In genomic region chr10:127352187-127352586, GRCm38 (mm10) we compare ENCODE assay signal across 35 mouse cellular contexts. TPM values are rescaled to one million over a fixed set of nuclear protein-coding genes. Genes with fewer than 3 reads are reported as not detected.
A peak's percentile ranks its signal among the peaks of the same experiment; 100 is the strongest.
DNase-seq lines count a peak whose midpoint lies in the region; ATAC-seq and TF ChIP-seq lines count a peak whose summit lies in the region.
"Had no signal": no experiment of that assay in that cellular context is flagged by ENCODE, and none has a peak within 500 bp of the region (broad histone marks: within the 10 kb centered on the region; RNA-seq: fewer than 3 reads in every experiment).

No protein-coding gene starts in this region.

- no peaks in the 10 kb centered on the region for H3K27me3 ChIP-seq in kidney, embryonic 14.5 days (ENCODE audit: control insufficient read depth, insufficient read depth, low read length)
- no peaks in the 10 kb centered on the region for H3K27me3 ChIP-seq in ES-Bruce4 (ENCODE audit: control insufficient read depth, insufficient read depth, low read length, poor library complexity, severe bottlenecking)
- H3K27me3 ChIP-seq in liver, embryonic 16.5 days (ENCODE audit: control insufficient read depth, insufficient read depth, low read depth, low read length), result no peaks in the 10 kb centered on the region
- H3K27me3 ChIP-seq: limb, embryonic 13.5 days; lung, embryonic 15.5 days; midbrain, embryonic 15.5 days had no signal

- no peak overlapping the region for H3K4me3 ChIP-seq in kidney, embryonic 14.5 days (ENCODE audit: low read length)
- no peak overlapping the region for H3K4me3 ChIP-seq in left cerebral cortex, adult 2 months
- no peak overlapping the region; the same call in 1 of the 2 replicates for H3K4me3 ChIP-seq in ES-Bruce4 (ENCODE audit: low read depth, low read length)
- no peak overlapping the region for H3K4me3 ChIP-seq in liver, embryonic 16.5 days (ENCODE audit: low read depth, low read length)
- H3K4me3 ChIP-seq: embryonic facial prominence, embryonic 12.5 days; heart, adult 2 months; hindbrain, embryonic 12.5 days; layer of hippocampus, adult 2 months; limb, embryonic 13.5 days; lung, embryonic 15.5 days; midbrain, embryonic 15.5 days had no signal

- no peak for TF ChIP-seq CTCF in left cerebral cortex, adult 2 months (IDR thresholded peaks at IDR 0.05)
- TF ChIP-seq CTCF in ES-Bruce4 (IDR thresholded peaks at IDR 0.05; ENCODE audit: low read depth, low read length), result no peak

- 78% methylated on average over 9 of the region's 9 CpGs for WGBS in kidney, embryonic 14.5 days
- 57% methylated on average over 9 of the region's 9 CpGs for WGBS in liver, embryonic 16.5 days (ENCODE audit: insufficient replicate concordance)

- intact Hi-C loops in left cerebral cortex, adult 2 months (cut with DNase I), result loop anchor here (5.0 kb wide), 1 partner anchor 130 kb away; no protein-coding TSS in a partner anchor

- no peak for ATAC-seq in kidney, embryonic 14.5 days (ENCODE audit: low FRiP score, low TSS enrichment)
- peak; percentile 57 for ATAC-seq in liver, embryonic 16.5 days (ENCODE audit: low read depth)
- ATAC-seq: activated CD4-positive, CD25-positive, alpha-beta regulatory T cell, adult 4 months; CD4-positive, CD25-positive, alpha-beta regulatory T cell, adult 4 months; forebrain, postnatal 0 days; intestine, postnatal 0 days; midbrain, embryonic 15.5 days had no signal

- 0 out of 2 replicates have a peak, but pooled peaks cover 3% of the 10 kb centered on the region for H3K4me1 ChIP-seq in kidney, embryonic 14.5 days (ENCODE audit: control insufficient read depth, insufficient read depth, low read length)
- no peaks in the 10 kb centered on the region for H3K4me1 ChIP-seq in ES-Bruce4 (ENCODE audit: control insufficient read depth, insufficient read depth, low read length)
- H3K4me1 ChIP-seq in liver, embryonic 16.5 days (ENCODE audit: control insufficient read depth, low read depth, low read length), result peaks cover 6% of the 10 kb centered on the region
- H3K4me1 ChIP-seq: embryonic facial prominence, embryonic 12.5 days had no signal

- no peak overlapping the region for H3K4me2 ChIP-seq in kidney, embryonic 14.5 days (replicated peaks; ENCODE audit: low read depth, low read length)
- no peak overlapping the region for H3K4me2 ChIP-seq in liver, embryonic 16.5 days (ENCODE audit: low read depth, low read length)
- H3K4me2 ChIP-seq: embryonic facial prominence, embryonic 12.5 days; hindbrain, embryonic 12.5 days; limb, embryonic 13.5 days; lung, embryonic 15.5 days; midbrain, embryonic 15.5 days had no signal

- peak; percentile 36 for DNase-seq in kidney, adult 11 months
- DNase-seq in left cerebral cortex, adult 2 months (ENCODE audit: extremely low spot score in 1 of 2, low spot score in 2 of 2), result no peak
- no peak for DNase-seq in left cerebral cortex, adult 8-10 months (ENCODE audit: low spot score in 2 of 2)
- no peak for DNase-seq in cerebellum, adult 11-12 months
- DNase-seq in ovary, postnatal 14 days (ENCODE audit: low spot score), result no peak
- DNase-seq: adrenal gland, postnatal 10 days; cerebellum, adult 2 months; cerebellum, postnatal 25 days; forebrain, postnatal 0 days; gastrocnemius, postnatal 25 days; heart, adult 2 months; lung, postnatal 36 days; right cerebral cortex, adult 18-20 months had no signal

- TF ChIP-seq POLR2A in ES-Bruce4 (IDR thresholded peaks at IDR 0.05; ENCODE audit: insufficient read depth, low read length), result no peak

- no peak overlapping the region for H3K27ac ChIP-seq in kidney, embryonic 14.5 days (ENCODE audit: low read depth, low read length)
- peak overlapping the region; percentile 86 for H3K27ac ChIP-seq in left cerebral cortex, adult 2 months
- H3K27ac ChIP-seq in ES-Bruce4 (ENCODE audit: insufficient read depth, low read length), result no peak overlapping the region
- peak overlapping the region; percentile 64 for H3K27ac ChIP-seq in liver, embryonic 16.5 days (ENCODE audit: low read length)
- H3K27ac ChIP-seq: embryonic facial prominence, embryonic 12.5 days; heart, adult 2 months; hindbrain, embryonic 12.5 days; layer of hippocampus, adult 2 months; limb, embryonic 13.5 days; lung, embryonic 15.5 days; midbrain, embryonic 15.5 days had no signal

- TF ChIP-seq EP300 in ES-Bruce4 (IDR thresholded peaks at IDR 0.05; ENCODE audit: insufficient read depth, low read depth, low read length), result no peak

- no peaks in the 10 kb centered on the region for H3K9me3 ChIP-seq in kidney, embryonic 14.5 days (ENCODE audit: control insufficient read depth, low read length)
- H3K9me3 ChIP-seq in ES-Bruce4 (replicated peaks; ENCODE audit: control insufficient read depth, insufficient read depth, low read length, poor library complexity, severe bottlenecking), result no peaks in the 10 kb centered on the region
- no peaks in the 10 kb centered on the region for H3K9me3 ChIP-seq in liver, embryonic 16.5 days (replicated peaks; ENCODE audit: control insufficient read depth, low read length)
- H3K9me3 ChIP-seq: embryonic facial prominence, embryonic 12.5 days; hindbrain, embryonic 12.5 days; limb, embryonic 13.5 days; lung, embryonic 15.5 days; megakaryocyte, embryonic 14.5 days; midbrain, embryonic 15.5 days had no signal

- H3K9ac ChIP-seq in kidney, embryonic 14.5 days (ENCODE audit: low read depth, low read length), result no peak overlapping the region
- peak overlapping the region; percentile 16; the same call in 1 of the 2 replicates for H3K9ac ChIP-seq in ES-Bruce4 (ENCODE audit: low read depth, poor library complexity, severe bottlenecking)
- H3K9ac ChIP-seq in liver, embryonic 16.5 days (ENCODE audit: low read depth, low read length), result no peak overlapping the region
- H3K9ac ChIP-seq: embryonic facial prominence, embryonic 12.5 days; forebrain, postnatal 0 days; hindbrain, embryonic 12.5 days; lung, embryonic 15.5 days; midbrain, embryonic 15.5 days had no signal

- no peaks in the 10 kb centered on the region for H3K36me3 ChIP-seq in kidney, embryonic 14.5 days (ENCODE audit: control insufficient read depth, insufficient read depth, low read length)
- no peaks in the 10 kb centered on the region for H3K36me3 ChIP-seq in ES-Bruce4 (ENCODE audit: control insufficient read depth, insufficient read depth, low read length, poor library complexity, severe bottlenecking)
- H3K36me3 ChIP-seq in liver, embryonic 16.5 days (ENCODE audit: control insufficient read depth, insufficient read depth), result no peaks in the 10 kb centered on the region
- H3K36me3 ChIP-seq: embryonic facial prominence, embryonic 12.5 days; hindbrain, embryonic 12.5 days; limb, embryonic 13.5 days; lung, embryonic 15.5 days; midbrain, embryonic 15.5 days had no signal

RNA-seq across cellular contexts. Expression of gene Inhbe, which starts 2.0 kb away (rescaled TPM):
- 0.07 and 0.08 TPM in 2 replicates for polyA plus RNA-seq in kidney, embryonic 14.5 days (2014; fragmentation: Nextera tagmentation; extraction: Ambion mirVana)
- total RNA-seq in left cerebral cortex, adult 2 months (2021), result under 1 TPM in 1 of 2 experiments, not detected in 1; 0.29 TPM
- total RNA-seq in left cerebral cortex, adult 8-10 months (2022), result under 1 TPM; 0.09 to 0.18 (median 0.16) TPM
- polyA plus RNA-seq in ES-Bruce4 (2011; ENCODE audit: insufficient read depth, insufficient read length, low read depth, missing spikeins), result not detected in 2 replicates
- 0.78 and 0.99 TPM in 2 replicates for polyA plus RNA-seq in liver, embryonic 16.5 days (2015; fragmentation: Nextera tagmentation; extraction: Ambion mirVana)
- total RNA-seq: forebrain, postnatal 0 days; gastrocnemius, postnatal 25 days; heart, adult 2 months; heart, postnatal 25 days; layer of hippocampus, adult 2 months; layer of hippocampus, postnatal 25 days; MEL had no signal
- polyA plus RNA-seq: CD4-positive, CD25-positive, alpha-beta regulatory T cell, adult 4 months; cerebellum, adult 2 months; forebrain, postnatal 0 days; heart, adult 2 months; heart, embryonic 14.5 days; lung, embryonic 15.5 days; thymus, postnatal 0 days; urinary bladder, adult 2 months had no signal

RNA-seq across cellular contexts. Expression of gene Gli1, which starts 10.4 kb away (rescaled TPM):
- 8.2 and 9.2 TPM in 2 replicates for polyA plus RNA-seq in kidney, embryonic 14.5 days (2014; fragmentation: Nextera tagmentation; extraction: Ambion mirVana)
- total RNA-seq in left cerebral cortex, adult 2 months (2021), result 1 to 10 TPM; 3.3 to 4.5 TPM
- 1 to 10 TPM; 2.9 to 5.4 (median 3.2) TPM for total RNA-seq in left cerebral cortex, adult 8-10 months (2022)
- polyA plus RNA-seq in ES-Bruce4 (2011; ENCODE audit: insufficient read depth, insufficient read length, low read depth, missing spikeins), result 19.8 and 21.4 TPM in 2 replicates
- 0.15 and 0.21 TPM in 2 replicates for polyA plus RNA-seq in liver, embryonic 16.5 days (2015; fragmentation: Nextera tagmentation; extraction: Ambion mirVana)

RNA-seq across cellular contexts. Expression of gene Inhbc, which starts 18.0 kb away (rescaled TPM):
- polyA plus RNA-seq in kidney, embryonic 14.5 days (2014; fragmentation: Nextera tagmentation; extraction: Ambion mirVana), result 0.10 and 0.22 TPM in 2 replicates
- total RNA-seq in left cerebral cortex, adult 2 months (2021), result not detected
- total RNA-seq in left cerebral cortex, adult 8-10 months (2022), result not detected
- not detected in 2 replicates for polyA plus RNA-seq in ES-Bruce4 (2011; ENCODE audit: insufficient read depth, insufficient read length, low read depth, missing spikeins)
- 4.3 and 5.9 TPM in 2 replicates for polyA plus RNA-seq in liver, embryonic 16.5 days (2015; fragmentation: Nextera tagmentation; extraction: Ambion mirVana)
- total RNA-seq: forebrain, postnatal 0 days; gastrocnemius, postnatal 25 days; heart, adult 2 months; heart, postnatal 25 days; layer of hippocampus, adult 2 months; layer of hippocampus, postnatal 25 days; left cerebral cortex, postnatal 25 days; MEL had no signal
- polyA plus RNA-seq: activated CD4-positive, CD25-positive, alpha-beta regulatory T cell, adult 4 months; CD4-positive, CD25-positive, alpha-beta regulatory T cell, adult 4 months; cerebellum, adult 2 months; forebrain, embryonic 11.5 days; forebrain, postnatal 0 days; heart, adult 2 months; heart, embryonic 14.5 days; hindbrain, embryonic 12.5 days; intestine, postnatal 0 days; limb, embryonic 13.5 days; midbrain, embryonic 15.5 days; neural tube, embryonic 14.5 days; thymus, postnatal 0 days; urinary bladder, adult 2 months had no signal

RNA-seq across cellular contexts. Expression of gene R3hdm2, which starts 27.9 kb away (rescaled TPM):
- polyA plus RNA-seq in kidney, embryonic 14.5 days (2014; fragmentation: Nextera tagmentation; extraction: Ambion mirVana), result 36.6 and 37.9 TPM in 2 replicates
- 100 to 1,000 TPM; 365 to 382 TPM for total RNA-seq in left cerebral cortex, adult 2 months (2021)
- total RNA-seq in left cerebral cortex, adult 8-10 months (2022), result 100 to 1,000 TPM; 247 to 279 (median 255) TPM
- polyA plus RNA-seq in ES-Bruce4 (2011; ENCODE audit: insufficient read depth, insufficient read length, low read depth, missing spikeins), result 107 and 122 TPM in 2 replicates
- 10.2 and 13.3 TPM in 2 replicates for polyA plus RNA-seq in liver, embryonic 16.5 days (2015; fragmentation: Nextera tagmentation; extraction: Ambion mirVana)

RNA-seq across cellular contexts. Expression of gene Arhgap9, which starts 30.4 kb away (rescaled TPM):
- 3.0 and 3.1 TPM in 2 replicates for polyA plus RNA-seq in kidney, embryonic 14.5 days (2014; fragmentation: Nextera tagmentation; extraction: Ambion mirVana)
- total RNA-seq in left cerebral cortex, adult 2 months (2021), result 1 to 10 TPM in 1 of 2 experiments, under 1 TPM in 1; 0.47 to 1.2 TPM
- 1 to 10 TPM in 2 of 4 experiments, under 1 TPM in 2; 0.74 to 2.6 (median 1.6) TPM for total RNA-seq in left cerebral cortex, adult 8-10 months (2022)
- 8.5 and 9.1 TPM in 2 replicates for polyA plus RNA-seq in ES-Bruce4 (2011; ENCODE audit: insufficient read depth, insufficient read length, low read depth, missing spikeins)
- polyA plus RNA-seq in liver, embryonic 16.5 days (2015; fragmentation: Nextera tagmentation; extraction: Ambion mirVana), result 12.2 and 13.2 TPM in 2 replicates

Comparison
In these comparisons a context has a peak if more than half of its experiments do, and no peak if none do; other contexts are left out.
1. H3K27ac ChIP-seq: peak in left cerebral cortex, adult 2 months (single experiment) and liver, embryonic 16.5 days (single experiment); none in kidney, embryonic 14.5 days (single experiment) and ES-Bruce4 (single experiment).